Mouse (Mus musculus): Measurements from ENCODE around the gene Tiam1.

The Tiam1 gene

GRCm38 (mm10) chr16:90134351-90134750 is 9.2 kb downstream of the Tiam1 start:
- ChIA-PET CTCF (interaction anchor here (0.6 to 3.3 kb wide), 10 partner anchors 9 to 226 kb away, joined by 3 to 25 read pairs (median 8); partner anchors contain the start of gene Tiam1 (in 1 of the 4)), POLR2A (interaction anchor here in 3 of 4 experiments (0.6 to 3.3 kb wide), 11 partner anchors 9 to 154 kb away, joined by 3 to 24 read pairs (median 5); partner anchors contain the start of genes Tiam1 (in 3 of the 3) and Sod1 (in 1 of the 3))

GRCm38 (mm10) chr16:90132816-90133215 is 10.8 kb downstream of the Tiam1 start:
- ChIA-PET CTCF (interaction anchor here in 3 of 4 experiments (0.6 to 3.3 kb wide), 10 partner anchors 10 to 370 kb away, joined by 3 to 25 read pairs (median 4); partner anchors contain the start of gene Tiam1 (in 1 of the 3)), POLR2A (interaction anchor here in 3 of 4 experiments (0.6 to 3.3 kb wide), 10 partner anchors 8 to 88 kb away, joined by 3 to 24 read pairs (median 4); partner anchors contain the start of genes Sod1 (in 2 of the 3) and Tiam1 (in 2 of the 3))

- ChIA-PET POLR2A (interaction anchor here in 1 of 4 experiments (0.6 to 2.7 kb wide), 5 partner anchors 9 to 42 kb away, joined by 3 to 12 read pairs (median 3); partner anchors contain the start of gene Tiam1), CTCF (interaction anchor here in 1 of 4 experiments (1.4 kb wide), 1 partner anchor 11 kb away, joined by 6 read pairs; the partner anchor contains the start of gene Tiam1)
Measured at GRCm38 (mm10) chr16:90132331-90132730, 11.2 kb downstream of the Tiam1 start.

GRCm38 (mm10) chr16:90128817-90129587 is 14.6 kb downstream of the Tiam1 start:
- ChIA-PET CTCF (interaction anchor here (0.6 to 2.3 kb wide), 9 partner anchors 9 to 188 kb away, joined by 3 to 10 read pairs (median 3); no protein-coding TSS in a partner anchor), POLR2A (interaction anchor here in 3 of 4 experiments (0.9 to 2.0 kb wide), 7 partner anchors 8 to 91 kb away, joined by 3 to 8 read pairs (median 3); partner anchors contain the start of genes Tiam1 (in 2 of the 3) and Sod1 (in 1 of the 3))

GRCm38 (mm10) chr16:90128361-90128760 is 15.2 kb downstream of the Tiam1 start:
- POLR2A ChIA-PET, result interaction anchor here in 2 of 4 experiments (0.9 to 2.0 kb wide), 6 partner anchors 9 to 92 kb away, joined by 3 to 8 read pairs (median 4); partner anchors contain the start of genes Sod1 (in 1 of the 2) and Tiam1 (in 1 of the 2)
- CTCF ChIA-PET, result interaction anchor here (0.9 to 2.3 kb wide), 6 partner anchors 8 to 14 kb away, joined by 3 to 10 read pairs (median 5); no protein-coding TSS in a partner anchor

- CTCF ChIA-PET, result interaction anchor here (0.6 to 1.9 kb wide), 9 partner anchors 9 to 816 kb away, joined by 3 to 8 read pairs (median 3); partner anchors contain the start of gene Tiam1 (in 1 of the 4)
- POLR2A ChIA-PET, result interaction anchor here in 3 of 4 experiments (0.6 to 3.5 kb wide), 14 partner anchors 8 to 245 kb away, joined by 3 to 19 read pairs (median 4); partner anchors contain the start of genes Sod1 (in 2 of the 3) and Tiam1 (in 2 of the 3)
Measured at GRCm38 (mm10) chr16:90125318-90126314, 18.0 kb downstream of the Tiam1 start.

GRCm38 (mm10) chr16:90123091-90123490 is 20.5 kb downstream of the Tiam1 start:
- ChIA-PET CTCF (interaction anchor here (0.5 to 2.0 kb wide), 17 partner anchors 10 to 349 kb away, joined by 3 to 8 read pairs (median 4); no protein-coding TSS in a partner anchor), POLR2A (interaction anchor here in 3 of 4 experiments (0.6 to 3.5 kb wide), 26 partner anchors 10 to 1117 kb away, joined by 3 to 20 read pairs (median 4); partner anchors contain the start of genes Sod1 (in 2 of the 3) and Tiam1 (in 2 of the 3))

- POLR2A ChIA-PET, result interaction anchor here (0.6 to 3.5 kb wide), 28 partner anchors 10 to 1118 kb away, joined by 3 to 20 read pairs (median 4); partner anchors contain the start of genes Sod1 (in 2 of the 4) and Tiam1 (in 2 of the 4)
- CTCF ChIA-PET, result interaction anchor here (0.5 to 2.0 kb wide), 21 partner anchors 10 to 348 kb away, joined by 3 to 12 read pairs (median 4); partner anchors contain the start of gene Tiam1 (in 1 of the 4)
Measured at GRCm38 (mm10) chr16:90122439-90122838, 21.1 kb downstream of the Tiam1 start.

- CTCF ChIA-PET, result interaction anchor here in 2 of 4 experiments (0.9 to 1.5 kb wide), 5 partner anchors 14 to 348 kb away, joined by 3 to 4 read pairs (median 3); partner anchors contain the start of gene Tiam1 (in 1 of the 2)
- POLR2A ChIA-PET, result interaction anchor here in 2 of 4 experiments (0.8 to 3.5 kb wide), 15 partner anchors 11 to 136 kb away, joined by 3 to 20 read pairs (median 4); partner anchors contain the start of genes Sod1 (in 1 of the 2) and Tiam1 (in 1 of the 2)
Measured at GRCm38 (mm10) chr16:90121799-90122198, 21.8 kb downstream of the Tiam1 start.

- CTCF ChIA-PET, result interaction anchor here (0.6 to 1.8 kb wide), 32 partner anchors 8 to 280 kb away, joined by 3 to 13 read pairs (median 3); no protein-coding TSS in a partner anchor
- POLR2A ChIA-PET, result interaction anchor here in 2 of 4 experiments (0.8 to 2.5 kb wide), 6 partner anchors 12 to 204 kb away, joined by 3 to 7 read pairs (median 4); partner anchors contain the start of genes Sod1 (in 1 of the 2) and Tiam1 (in 1 of the 2)
Measured at GRCm38 (mm10) chr16:90119969-90120368, 23.6 kb downstream of the Tiam1 start.

- ChIA-PET CTCF (no interaction called here), POLR2A (interaction anchor here in 1 of 4 experiments (1.2 kb wide), 1 partner anchor 15 kb away, joined by 3 read pairs; no protein-coding TSS in a partner anchor)
Measured at GRCm38 (mm10) chr16:90116637-90117182, 26.9 kb downstream of the Tiam1 start.

GRCm38 (mm10) chr16:90112577-90113155 is 30.9 kb downstream of the Tiam1 start:
- ChIA-PET CTCF (interaction anchor here in 1 of 4 experiments (1.3 kb wide), 1 partner anchor 10 kb away, joined by 4 read pairs; no protein-coding TSS in a partner anchor), POLR2A (interaction anchor here in 2 of 4 experiments (0.7 to 1.6 kb wide), 3 partner anchors 11 to 21 kb away, joined by 3 to 4 read pairs (median 4); no protein-coding TSS in a partner anchor)

- ChIA-PET POLR2A (interaction anchor here in 2 of 4 experiments (0.7 to 1.2 kb wide), 2 partner anchors 9 to 1014 kb away, joined by 3 to 4 read pairs; no protein-coding TSS in a partner anchor), CTCF (no interaction called here)
Measured at GRCm38 (mm10) chr16:90109500-90109899, 34.1 kb downstream of the Tiam1 start.

- POLR2A ChIA-PET, result interaction anchor here in 1 of 4 experiments (0.5 to 1.4 kb wide), 2 partner anchors 42 to 115 kb away, joined by 3 to 4 read pairs; partner anchors contain the start of gene Sod1
- CTCF ChIA-PET, result interaction anchor here in 1 of 4 experiments (0.6 kb wide), 1 partner anchor 201 kb away, joined by 4 read pairs; no protein-coding TSS in a partner anchor
Measured at GRCm38 (mm10) chr16:90104714-90105459, 38.7 kb downstream of the Tiam1 start.

- POLR2A ChIA-PET, result interaction anchor here in 1 of 4 experiments (0.6 kb wide), 1 partner anchor 57 kb away, joined by 4 read pairs; no protein-coding TSS in a partner anchor
- CTCF ChIA-PET, result no interaction called here
Measured at GRCm38 (mm10) chr16:90103726-90104125, 39.8 kb downstream of the Tiam1 start.
